In the genomic region with DNA sequence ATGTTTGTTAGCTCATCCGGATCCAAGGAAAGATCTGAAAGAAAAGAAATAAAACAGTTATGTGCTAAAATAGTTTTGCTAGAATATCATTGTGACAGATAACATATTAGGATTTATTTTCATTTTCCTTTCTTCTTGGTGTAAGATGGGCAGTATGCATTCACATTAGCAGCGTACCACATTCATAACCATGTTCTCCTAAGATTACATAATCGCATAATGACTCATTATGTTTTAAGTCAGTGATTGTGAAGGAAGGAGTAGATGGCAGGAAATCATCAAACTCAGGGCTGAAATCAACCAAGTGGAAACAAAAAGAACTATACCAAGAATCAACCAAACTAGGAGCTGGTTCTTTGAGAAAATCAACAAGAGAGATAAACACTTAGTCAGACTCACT, we compare ENCODE assay signal across 30 mouse cellular contexts. TPM values are rescaled to one million over a fixed set of nuclear protein-coding genes. Genes with fewer than 3 reads are reported as not detected.
"Had no signal": no experiment of that assay in that cellular context is flagged by ENCODE, and none has a peak within 500 bp of the region (broad histone marks: within the 10 kb centered on the region; RNA-seq: fewer than 3 reads in every experiment).

No protein-coding gene starts in this region.

- H3K4me2 ChIP-seq: heart, embryonic 12.5 days; hindbrain, embryonic 12.5 days; hindbrain, embryonic 14.5 days; intestine, embryonic 15.5 days; limb, embryonic 13.5 days; limb, embryonic 15.5 days had no signal

- DNase-seq: gastrocnemius, postnatal 14 days; gastrocnemius, postnatal 36 days; heart, adult 18-20 months; heart, postnatal 10 days; heart, postnatal 4 days; kidney, adult 18-20 months; kidney, adult 8-10 months; kidney, postnatal 14 days; kidney, postnatal 36 days; layer of hippocampus, adult 9-11 months; layer of hippocampus, postnatal 36 days had no signal

- H3K9me3 ChIP-seq: heart, embryonic 10.5 days; heart, embryonic 12.5 days; hindbrain, embryonic 10.5 days; hindbrain, embryonic 12.5 days; intestine, embryonic 15.5 days; limb, embryonic 13.5 days; limb, embryonic 15.5 days had no signal

- H3K4me3 ChIP-seq: heart, embryonic 10.5 days; heart, embryonic 12.5 days; hindbrain, embryonic 10.5 days; hindbrain, embryonic 12.5 days; intestine, embryonic 15.5 days; limb, embryonic 13.5 days; limb, embryonic 15.5 days had no signal

- ATAC-seq: hindbrain, embryonic 16.5 days; inflammation-experienced regulatory T-cells, adult 6 months; intestine, embryonic 15.5 days; intestine, postnatal 0 days had no signal

- H3K4me1 ChIP-seq: heart, embryonic 10.5 days; heart, embryonic 12.5 days; hindbrain, embryonic 10.5 days; hindbrain, embryonic 12.5 days; intestine, embryonic 15.5 days; limb, embryonic 15.5 days had no signal

- H3K36me3 ChIP-seq: heart, embryonic 10.5 days; hindbrain, embryonic 12.5 days; intestine, embryonic 15.5 days had no signal

- H3K9ac ChIP-seq: heart, embryonic 12.5 days; hindbrain, embryonic 12.5 days; hindbrain, embryonic 14.5 days; intestine, embryonic 15.5 days; limb, embryonic 13.5 days; limb, embryonic 15.5 days had no signal

- H3K27ac ChIP-seq: heart, embryonic 10.5 days; hindbrain, embryonic 10.5 days; hindbrain, embryonic 12.5 days; hindbrain, embryonic 14.5 days; intestine, embryonic 15.5 days; kidney, postnatal 0 days; limb, embryonic 13.5 days; limb, embryonic 15.5 days had no signal

RNA-seq across cellular contexts. Expression of a gene that starts 5.8 kb away (rescaled TPM):
- total RNA-seq: gastrocnemius, adult 18-20 months; gastrocnemius, adult 8-10 months; gastrocnemius, postnatal 14 days; gastrocnemius, postnatal 36 days; heart, adult 18-20 months; heart, adult 8-10 months; heart, postnatal 10 days; heart, postnatal 25 days; heart, postnatal 4 days; liver, adult 2 months had no signal
- polyA plus RNA-seq: gonadal fat pad, adult 2 months; heart, embryonic 14.5 days; inflammation-experienced regulatory T-cells, adult 6 months; limb, embryonic 13.5 days; liver, adult 2 months had no signal
